Mouse (Mus musculus) heart, embryonic 16.5 days (tissue): ENCODE measurements around the gene Sox4. TPM values are rescaled to one million over a fixed set of nuclear protein-coding genes. Genes with fewer than 3 reads are reported as not detected.

Experiments
- ATAC-seq: fragments of 200-750 bp; cut with Nextera tagmentation; replicated peaks from 2 replicates; pipeline ENCODE4 v1.8.0; 2017; ENCODE audit warnings: moderate number of reproducible peaks; ENCODE audit not compliant: insufficient read depth, low FRiP score; ENCODE audit errors: extremely low read depth
- H3K27ac ChIP-seq: fragments of 300-500 bp; sonication (generic); 2 replicates; pipeline ENCODE4 v1.5.1; 2014; ENCODE audit warnings: mild to moderate bottlenecking, low read length, control low read depth, moderate library complexity
- H3K27me3 ChIP-seq: fragments of 300-500 bp; sonication (generic); 2 replicates; pipeline ENCODE4 v1.6.1; 2014; ENCODE audit warnings: low read length, mixed read lengths; ENCODE audit not compliant: control insufficient read depth, insufficient read depth
- H3K36me3 ChIP-seq: fragments of 300-500 bp; sonication (generic); 2 replicates; pipeline ENCODE4 v1.6.1; 2014; ENCODE audit not compliant: control insufficient read depth, insufficient read depth
- H3K4me1 ChIP-seq: fragments of 300-500 bp; sonication (generic); 2 replicates; pipeline ENCODE4 v1.6.1; 2014; ENCODE audit warnings: low read length, mixed read lengths; ENCODE audit not compliant: control insufficient read depth, insufficient read depth
- H3K4me2 ChIP-seq: fragments of 300-500 bp; sonication (generic); 2 replicates; pipeline ENCODE4 v1.6.1; 2014; ENCODE audit warnings: low read depth, mild to moderate bottlenecking, control low read depth, low read length
- H3K4me3 ChIP-seq: fragments of 300-500 bp; sonication (generic); 2 replicates; pipeline ENCODE4 v1.5.1; 2014; ENCODE audit warnings: mild to moderate bottlenecking, control low read depth, low read length
- H3K9ac ChIP-seq: fragments of 300-500 bp; sonication (generic); 2 replicates; pipeline ENCODE4 v1.6.1; 2014; ENCODE audit warnings: low read length, control low read depth
- H3K9me3 ChIP-seq: fragments of 300-500 bp; sonication (generic); replicated peaks from 2 replicates; pipeline ENCODE4 v1.6.1; 2016; ENCODE audit warnings: low read length; ENCODE audit not compliant: control insufficient read depth
- WGBS: fragments of 180-500 bp; shearing (Covaris S2); extraction: QIAGEN DNeasy Blood & Tissue Kit; methylation state at CpG from one replicate; pipeline ENCODE4 v1.1.7; 2014; 5-methylcytosine and 5-hydroxymethylcytosine counted together
- polyA plus RNA-seq: library from polyadenylated mRNA; unstranded; fragments of >200 nt; fragmentation: Nextera tagmentation; extraction: Ambion mirVana; gene quantifications from 2 replicates; pipeline ENCODE4 v1.2.1, GENCODE M21; 2015

Gene Sox4
- polyA plus RNA-seq, 1 experiment from 2014 or later = 34.9 TPM

- Histone ChIP-seq H3K4me1 (peaks cover 17% of the 10 kb centered on the region), H3K36me3 (0 out of 2 replicates have a peak, but pooled peaks cover 5% of the 10 kb centered on the region), H3K27me3 (no peaks in the 10 kb centered on the region), H3K4me2 (peak overlapping the region; percentile 68), H3K27ac (peak overlapping the region; percentile 51), H3K4me3 (peak overlapping the region; percentile 65), H3K9me3 (no peaks in the 10 kb centered on the region), H3K9ac (peak overlapping the region; percentile 76)
- no peak for ATAC-seq
- 3% methylated on average over 11 of the region's 11 CpGs for WGBS
These were observed 4.1 kb downstream of the Sox4 start for GRCm38 (mm10) chr13:28949279-28949915.

- WGBS = 2% methylated on average over 10 of the region's 10 CpGs
- ATAC-seq = no peak
- 0 out of 2 replicates have a peak, but pooled peaks cover 5% of the 10 kb centered on the region for H3K36me3 ChIP-seq
These were observed 5.0 kb downstream of the Sox4 start for GRCm38 (mm10) chr13:28948541-28948940.

GRCm38 (mm10) chr13:28947740-28948441, 5.6 kb downstream of the Sox4 start:
- Histone ChIP-seq H3K27me3 (no peaks in the 10 kb centered on the region), H3K4me2 (peak overlapping the region; percentile 73), H3K36me3 (0 out of 2 replicates have a peak, but pooled peaks cover 5% of the 10 kb centered on the region), H3K9me3 (no peaks in the 10 kb centered on the region), H3K9ac (peak overlapping the region; percentile 64; the same call in 1 of the 2 replicates), H3K27ac (peak overlapping the region; percentile 71), H3K4me1 (peaks cover 13% of the 10 kb centered on the region), H3K4me3 (peak overlapping the region; percentile 46)
- ATAC-seq = no peak
- WGBS = 35% methylated on average over 7 of the region's 7 CpGs

More at GRCm38 (mm10) chr13:28948541-28948940, 5.0 kb downstream of the Sox4 start:
- Histone ChIP-seq H3K27ac (peak overlapping the region; percentile 71), H3K4me1 (peaks cover 13% of the 10 kb centered on the region), H3K9me3 (no peaks in the 10 kb centered on the region), H3K4me2 (peak overlapping the region; percentile 73), H3K27me3 (no peaks in the 10 kb centered on the region), H3K4me3 (peak overlapping the region; percentile 46), H3K9ac (peak overlapping the region; percentile 64)

- Histone ChIP-seq H3K36me3 (0 out of 2 replicates have a peak, but pooled peaks cover 5% of the 10 kb centered on the region), H3K4me3 (no peak overlapping the region), H3K4me2 (no peak overlapping the region), H3K4me1 (peaks cover 23% of the 10 kb centered on the region), H3K9ac (no peak overlapping the region), H3K27me3 (no peaks in the 10 kb centered on the region), H3K9me3 (no peaks in the 10 kb centered on the region), H3K27ac (peak overlapping the region; percentile 15; the same call in 1 of the 2 replicates)
- no peak for ATAC-seq
- 51% methylated on average over 8 of the region's 8 CpGs for WGBS
These were observed 6.9 kb downstream of the Sox4 start for GRCm38 (mm10) chr13:28946565-28947135.

GRCm38 (mm10) chr13:28945681-28946080, 7.8 kb downstream of the Sox4 start:
- no peak overlapping the region for H3K9ac ChIP-seq
- no peak overlapping the region for H3K27ac ChIP-seq
- 0 out of 2 replicates have a peak, but pooled peaks cover 5% of the 10 kb centered on the region for H3K36me3 ChIP-seq
- H3K27me3 ChIP-seq = no peaks in the 10 kb centered on the region
- peaks cover 23% of the 10 kb centered on the region for H3K4me1 ChIP-seq
- WGBS = 80% methylated on average over 5 of the region's 5 CpGs
- no peak for ATAC-seq
- H3K4me3 ChIP-seq = no peak overlapping the region
- H3K9me3 ChIP-seq = no peaks in the 10 kb centered on the region
- no peak overlapping the region for H3K4me2 ChIP-seq

GRCm38 (mm10) chr13:28942926-28943325, 10.6 kb downstream of the Sox4 start:
- 65% methylated on average over 4 of the region's 4 CpGs for WGBS

GRCm38 (mm10) chr13:28941983-28942630, 11.4 kb downstream of the Sox4 start:
- no peak overlapping the region for H3K4me3 ChIP-seq
- H3K27ac ChIP-seq = peak overlapping the region; percentile 22; the same call in 1 of the 2 replicates
- H3K4me1 ChIP-seq = peaks cover 12% of the 10 kb centered on the region
- no peaks in the 10 kb centered on the region for H3K9me3 ChIP-seq
- no peak overlapping the region for H3K4me2 ChIP-seq
- H3K36me3 ChIP-seq = no peaks in the 10 kb centered on the region
- 0 out of 2 replicates have a peak, but pooled peaks have one; percentile 10 for ATAC-seq
- no peaks in the 10 kb centered on the region for H3K27me3 ChIP-seq
- H3K9ac ChIP-seq = peak overlapping the region; percentile 35; the same call in 1 of the 2 replicates
- WGBS = 7% methylated on average over 4 of the region's 4 CpGs

More at GRCm38 (mm10) chr13:28942926-28943325, 10.6 kb downstream of the Sox4 start:
- no peak overlapping the region for H3K9ac ChIP-seq
- H3K27me3 ChIP-seq = no peaks in the 10 kb centered on the region
- no peak for ATAC-seq
- no peaks in the 10 kb centered on the region for H3K36me3 ChIP-seq
- peaks cover 14% of the 10 kb centered on the region for H3K4me1 ChIP-seq
- no peak overlapping the region for H3K27ac ChIP-seq
- no peaks in the 10 kb centered on the region for H3K9me3 ChIP-seq
- H3K4me3 ChIP-seq = no peak overlapping the region
- no peak overlapping the region for H3K4me2 ChIP-seq

GRCm38 (mm10) chr13:28933375-28933774, 20.1 kb downstream of the Sox4 start:
- WGBS = 47% methylated on average over 8 of the region's 8 CpGs
- Histone ChIP-seq H3K4me1 (no peaks in the 10 kb centered on the region), H3K9ac (no peak overlapping the region), H3K4me3 (no peak overlapping the region), H3K27ac (peak overlapping the region; percentile 79), H3K4me2 (no peak overlapping the region), H3K36me3 (no peaks in the 10 kb centered on the region), H3K27me3 (no peaks in the 10 kb centered on the region), H3K9me3 (no peaks in the 10 kb centered on the region)
- peak; percentile 91 for ATAC-seq
